Mouse (Mus musculus) CD4-positive helper T cell, adult 2 months (primary cell): ENCODE data around the gene Rfc5.
A peak's percentile ranks its signal among the peaks of the same experiment; 100 is the strongest.
"Not testable (repeated sequence)": the region's sequence is repeated elsewhere in the genome, so short reads cannot be mapped to it uniquely, and the experiment has no call there.

Experiments
- DNase-seq: peaks from one replicate; pipeline ENCODE4 v3.0.0-alpha.2; 2012; ENCODE audit warnings: low read depth, missing footprints, low spot score

Gene Rfc5

GRCm38 (mm10) chr5:117388877-117389276 lies at the start of gene Rfc5:
Gene Rfc5, minus strand, starts transcription at chr5:117389047.
- DNase-seq: peak; percentile 94

- DNase-seq: not testable (repeated sequence)
These were observed 44.7 kb upstream of the Rfc5 start for GRCm38 (mm10) chr5:117433501-117433900.

- DNase-seq: no peak
These were observed 28.6 kb upstream of the Rfc5 start for GRCm38 (mm10) chr5:117417442-117417841.

GRCm38 (mm10) chr5:117415011-117415912 lies 26.4 kb upstream of the Rfc5 start:
- DNase-seq: no peak

GRCm38 (mm10) chr5:117414611-117415010 lies 25.8 kb upstream of the Rfc5 start:
- DNase-seq: no peak

GRCm38 (mm10) chr5:117413507-117414501 lies 25.0 kb upstream of the Rfc5 start, which contains the start of gene Ksr2:
Gene Ksr2, plus strand, starts transcription at chr5:117414000.
- peak; percentile 28 for DNase-seq

- no peak for DNase-seq
These were observed 20.5 kb upstream of the Rfc5 start for GRCm38 (mm10) chr5:117409369-117409768.

GRCm38 (mm10) chr5:117408216-117408615 lies 19.4 kb upstream of the Rfc5 start:
- peak; percentile 23 for DNase-seq

GRCm38 (mm10) chr5:117404671-117405070 lies 15.8 kb upstream of the Rfc5 start:
- not testable (repeated sequence) for DNase-seq

GRCm38 (mm10) chr5:117403609-117404008 lies 14.8 kb upstream of the Rfc5 start:
- no peak for DNase-seq

GRCm38 (mm10) chr5:117399281-117399680 lies 10.4 kb upstream of the Rfc5 start:
- DNase-seq: no peak

- no peak for DNase-seq
These were observed 9.2 kb upstream of the Rfc5 start for GRCm38 (mm10) chr5:117398007-117398550.

- DNase-seq: no peak
These were observed 8.5 kb upstream of the Rfc5 start for GRCm38 (mm10) chr5:117397371-117397770.

GRCm38 (mm10) chr5:117396596-117397014 lies 7.8 kb upstream of the Rfc5 start:
- no peak for DNase-seq

- DNase-seq: no peak
These were observed 7.0 kb upstream of the Rfc5 start for GRCm38 (mm10) chr5:117395834-117396233.

GRCm38 (mm10) chr5:117390895-117391294 lies 2.0 kb upstream of the Rfc5 start:
- no peak for DNase-seq

- peak; percentile 71 for DNase-seq
These were observed 523 bp downstream of the Rfc5 start for GRCm38 (mm10) chr5:117388296-117388751.

- no peak for DNase-seq
These were observed 5.6 kb downstream of the Rfc5 start for GRCm38 (mm10) chr5:117383198-117383597.

- no peak for DNase-seq
These were observed 7.1 kb downstream of the Rfc5 start for GRCm38 (mm10) chr5:117381785-117382184.

GRCm38 (mm10) chr5:117380199-117380598 lies 8.6 kb downstream of the Rfc5 start:
- DNase-seq: no peak

- DNase-seq: not testable (repeated sequence)
These were observed 11.1 kb downstream of the Rfc5 start for GRCm38 (mm10) chr5:117377731-117378130.
